Mouse (Mus musculus) ovary, postnatal 14 days (tissue): Measurements from ENCODE around the gene Nubp2.

Source experiments
- DNase-seq: peaks from one replicate; pipeline ENCODE4 v3.0.0; 2022; ENCODE audit warnings: low spot score

Gene Nubp2

GRCm38 (mm10) chr17:24894061-24894994 lies 8.2 kb upstream of the Nubp2 start:
- no peak for DNase-seq

GRCm38 (mm10) chr17:24893276-24893675 lies 7.1 kb upstream of the Nubp2 start:
- DNase-seq = no peak

GRCm38 (mm10) chr17:24892785-24893184 lies 6.6 kb upstream of the Nubp2 start:
- no peak for DNase-seq

- no peak for DNase-seq
Observed at GRCm38 (mm10) chr17:24891321-24891720, 5.2 kb upstream of the Nubp2 start.

- no peak for DNase-seq
Observed at GRCm38 (mm10) chr17:24890151-24891092, 4.3 kb upstream of the Nubp2 start.

- DNase-seq = no peak
Observed at GRCm38 (mm10) chr17:24888862-24889261, 2.7 kb upstream of the Nubp2 start.

GRCm38 (mm10) chr17:24887291-24888080 lies 1.3 kb upstream of the Nubp2 start:
- no peak for DNase-seq

GRCm38 (mm10) chr17:24886932-24887271 lies 753 bp upstream of the Nubp2 start:
- DNase-seq = no peak

GRCm38 (mm10) chr17:24885356-24886133 lies 604 bp downstream of the Nubp2 start:
- no peak for DNase-seq

GRCm38 (mm10) chr17:24884391-24884790 lies 1.8 kb downstream of the Nubp2 start:
- DNase-seq = no peak

- no peak for DNase-seq
Observed at GRCm38 (mm10) chr17:24881738-24882440, 4.3 kb downstream of the Nubp2 start.

- no peak for DNase-seq
Observed at GRCm38 (mm10) chr17:24878531-24878930, 7.6 kb downstream of the Nubp2 start.

GRCm38 (mm10) chr17:24878117-24878397 lies 8.1 kb downstream of the Nubp2 start:
- DNase-seq = no peak

- DNase-seq = no peak
Observed at GRCm38 (mm10) chr17:24877336-24878116, 8.6 kb downstream of the Nubp2 start.

- no peak for DNase-seq
Observed at GRCm38 (mm10) chr17:24874989-24875388, 11.2 kb downstream of the Nubp2 start.

GRCm38 (mm10) chr17:24874405-24874745 lies 11.8 kb downstream of the Nubp2 start:
- no peak for DNase-seq

- no peak for DNase-seq
Observed at GRCm38 (mm10) chr17:24873695-24874404, 12.3 kb downstream of the Nubp2 start.

- no peak for DNase-seq
Observed at GRCm38 (mm10) chr17:24867914-24868313, 18.2 kb downstream of the Nubp2 start.

GRCm38 (mm10) chr17:24865776-24866175 lies 20.4 kb downstream of the Nubp2 start, which contains the start of gene Igfals:
Igfals (plus strand) TSS chr17:24865997.
- no peak for DNase-seq
